Mouse (Mus musculus) ES-E14 (cell line): ENCODE measurements around the gene Ugt1a7c. TPM values are rescaled to one million over a fixed set of nuclear protein-coding genes. Genes with fewer than 3 reads are reported as not detected.

ENCODE experiments used
- DNase-seq: peaks from one replicate; pipeline ENCODE4 v3.0.0-alpha.2; 2013; ENCODE audit warnings: low read depth, low spot score
- H3K27ac ChIP-seq: 2 replicates; pipeline ENCODE4 v1.5.1; 2012; ENCODE audit warnings: low read depth, mild to moderate bottlenecking, low read length, moderate library complexity, mixed read lengths; ENCODE audit not compliant: poor library complexity, insufficient read depth, severe bottlenecking
- H3K36me3 ChIP-seq: 2 replicates; pipeline ENCODE4 v1.6.1; 2012; ENCODE audit warnings: mild to moderate bottlenecking, low read length, moderate library complexity, mixed read lengths; ENCODE audit not compliant: control insufficient read depth, poor library complexity, insufficient read depth, severe bottlenecking
- H3K4me1 ChIP-seq, 2 experiments: fragments of 150-350 bp in 1 of 2; sonication (generic) in 1 of 2; 2 replicates each; pipeline ENCODE4 v1.6.1; 2012; ENCODE audit warnings: low read length in 2 of 2, mild to moderate bottlenecking in 1 of 2, mixed read lengths in 1 of 2; ENCODE audit not compliant: control insufficient read depth in 2 of 2, insufficient read depth in 2 of 2, poor library complexity in 1 of 2
- H3K4me3 ChIP-seq, 2 experiments: fragments of 150-350 bp in 1 of 2; sonication (generic) in 1 of 2; 2 replicates each; pipeline ENCODE4 v1.5.1; 2012; ENCODE audit warnings: low read length in 2 of 2, low read depth in 1 of 2, mild to moderate bottlenecking in 1 of 2, mixed read lengths in 1 of 2; ENCODE audit not compliant: insufficient read depth in 1 of 2, poor library complexity in 1 of 2, severe bottlenecking in 1 of 2
- H3K9ac ChIP-seq: 2 replicates; pipeline ENCODE4 v1.6.1; 2012; ENCODE audit warnings: low read depth, mild to moderate bottlenecking, low read length, mixed read lengths; ENCODE audit not compliant: poor library complexity, insufficient read depth, severe bottlenecking
- H3K9me3 ChIP-seq: fragments of 150-350 bp; sonication (generic); 2 replicates; pipeline ENCODE4 v1.6.1; 2012; ENCODE audit warnings: low read depth, mild to moderate bottlenecking, low read length; ENCODE audit not compliant: control insufficient read depth, insufficient read depth
- CHD2 ChIP-seq: IDR thresholded peaks from 2 replicates; pipeline ENCODE4 v1.6.1; 2014; ENCODE audit warnings: mild to moderate bottlenecking, low read depth, low read length, inconsistent platforms
- HCFC1 ChIP-seq: IDR thresholded peaks from 2 replicates; pipeline ENCODE4 v1.6.1; 2012; ENCODE audit warnings: low read length, inconsistent platforms, borderline replicate concordance; ENCODE audit not compliant: insufficient read depth
- MAFK ChIP-seq: IDR thresholded peaks from 2 replicates; pipeline ENCODE4 v1.6.1; 2014; ENCODE audit warnings: mild to moderate bottlenecking, low read depth, low read length, inconsistent platforms; ENCODE audit not compliant: insufficient read depth
- ZC3H11A ChIP-seq: IDR thresholded peaks from 2 replicates; pipeline ENCODE4 v1.6.1; 2012; ENCODE audit warnings: low read depth, mild to moderate bottlenecking, inconsistent platforms, low read length, borderline replicate concordance
- ZNF384 ChIP-seq: IDR thresholded peaks from 2 replicates; pipeline ENCODE4 v1.6.1; 2012; ENCODE audit warnings: low read depth, low read length, inconsistent platforms
- in situ Hi-C, 2 experiments: fragments of 600-800 bp; cut with MboI; formaldehyde crosslinking; loops; one replicate each; pipeline ENCODE4 v1.15.1; 2025; ENCODE audit warnings: low sequenced_read_pairs in 2 of 2, inconsistent platforms in 1 of 2; ENCODE audit not compliant: unreplicated experiment in 2 of 2
- total RNA-seq: library from RNA; depleted of rRNA; stranded (reverse); fragments of 300-350 nt; gene quantifications from 2 replicates; pipeline ENCODE4 v1.2.3, GENCODE M21; 2012; rRNA removed

The Ugt1a7c gene
- total RNA-seq, 1 experiment = 0.09 TPM

DNA sequence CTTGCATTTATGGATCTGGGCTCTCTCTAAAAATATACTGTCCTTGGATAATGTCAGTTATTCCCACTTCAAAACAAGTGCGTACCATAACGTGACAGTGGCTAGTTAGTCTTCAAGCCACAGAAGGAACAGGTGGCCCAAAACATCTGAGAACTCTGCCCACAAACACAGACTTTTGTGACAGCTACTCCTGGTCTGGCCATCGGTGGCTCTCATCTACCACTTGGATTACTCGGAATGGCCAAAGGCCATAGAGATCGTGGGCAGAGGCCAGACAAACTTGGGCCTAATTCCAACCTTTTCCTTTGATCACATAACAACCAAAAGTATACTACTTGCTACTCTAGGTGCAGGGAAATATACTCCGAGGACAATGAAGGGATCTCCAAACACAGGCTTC is 173.2 kb downstream of the Ugt1a7c start:
- Histone ChIP-seq H3K27ac (no peak overlapping the region), H3K36me3 (peaks cover 91% of the 10 kb centered on the region), H3K4me1 (no peaks in the 10 kb centered on the region), H3K9me3 (peaks cover 5% of the 10 kb centered on the region; the same call in 1 of the 2 replicates), H3K4me3 (no peak overlapping the region), H3K9ac (no peak overlapping the region)
- TF ChIP-seq HCFC1 (no peak), MAFK (no peak), ZNF384 (no peak), CHD2 (no peak), ZC3H11A (no peak)
- in situ Hi-C loops = no loop called here
- DNase-seq = no peak

Other genes starting within 250 kb of the Ugt1a7c start
- 37.4 and 45.1 TPM in 2 replicates for gene Dgkd, start 241.8 kb upstream of the Ugt1a7c start, total RNA-seq
- gene Usp40, start 86.5 kb upstream of the Ugt1a7c start, total RNA-seq = 8.9 and 10.4 TPM in 2 replicates
- not detected in 2 replicates for gene Ugt1a10, start 39.7 kb upstream of the Ugt1a7c start, total RNA-seq
- not detected in 2 replicates for gene Ugt1a9, start 24.3 kb upstream of the Ugt1a7c start, total RNA-seq
- not detected in 2 replicates for gene Ugt1a8, start 7.2 kb upstream of the Ugt1a7c start, total RNA-seq
- gene Ugt1a6b, start 8.2 kb downstream of the Ugt1a7c start, total RNA-seq = 0.11 and 0.13 TPM in 2 replicates
- 0.11 TPM in 1 of 2 replicates, not detected in the other for gene Ugt1a6a, start 39.7 kb downstream of the Ugt1a7c start, total RNA-seq
- gene Ugt1a5, start 71.0 kb downstream of the Ugt1a7c start, total RNA-seq = not detected in 2 replicates
- not detected in 2 replicates for gene Ugt1a2, start 105.5 kb downstream of the Ugt1a7c start, total RNA-seq
- 1.7 and 1.8 TPM in 2 replicates for gene Dnajb3, start 110.7 kb downstream of the Ugt1a7c start, total RNA-seq
- gene Ugt1a1, start 116.9 kb downstream of the Ugt1a7c start, total RNA-seq = not detected in 2 replicates
- gene Mroh2a, start 131.9 kb downstream of the Ugt1a7c start, total RNA-seq = 0.42 and 0.76 TPM in 2 replicates
- gene Hjurp, start 182.6 kb downstream of the Ugt1a7c start, total RNA-seq = 168 and 205 TPM in 2 replicates
- 0.04 TPM in 1 of 2 replicates, not detected in the other for gene Trpm8, start 182.6 kb downstream of the Ugt1a7c start, total RNA-seq